Comparison of ENCODE assay signal across 12 mouse cellular contexts in the genomic region with DNA sequence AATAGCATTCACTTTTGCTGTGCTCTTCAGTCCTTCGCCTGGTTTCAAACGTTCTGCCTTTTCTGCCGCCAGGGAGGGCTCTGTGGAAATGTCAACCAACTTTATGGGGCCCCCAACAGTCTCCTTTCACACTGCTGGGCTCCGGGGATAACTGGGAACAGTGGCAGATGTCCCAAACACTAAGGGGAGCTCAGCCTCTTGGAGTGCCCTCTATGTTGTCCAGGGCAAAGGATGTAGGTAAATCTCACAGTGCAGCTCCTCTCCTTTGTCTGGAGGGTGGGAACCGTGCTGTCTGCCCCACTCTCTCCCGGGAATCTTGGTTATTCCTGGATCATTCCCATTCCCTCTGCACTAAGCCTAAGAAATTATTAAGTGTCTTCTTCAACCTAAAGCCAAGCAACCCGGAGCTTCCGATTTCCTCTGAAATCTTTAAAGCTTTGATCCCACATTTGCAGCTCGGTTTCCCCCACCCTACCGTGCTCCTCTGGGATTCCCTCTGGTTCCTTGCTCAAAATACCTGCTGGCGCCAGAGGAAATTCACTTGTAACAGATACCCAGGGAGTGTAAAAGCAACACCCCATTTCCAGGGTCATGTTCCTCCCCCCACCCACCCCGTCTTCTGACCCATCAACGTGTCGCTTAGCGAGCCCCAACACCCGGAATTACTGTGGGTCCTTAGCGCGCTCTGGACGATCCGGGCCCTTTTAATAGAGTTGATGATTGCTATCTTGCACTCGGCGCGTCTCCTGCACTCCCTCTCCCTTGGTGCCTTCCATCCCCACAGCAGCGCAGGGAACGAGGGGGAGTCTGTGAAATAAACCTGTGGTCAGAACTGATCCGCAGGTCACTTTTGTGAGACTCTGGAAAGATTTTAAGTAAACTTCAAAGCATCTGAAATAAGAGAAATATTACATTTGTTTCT. TPM values are rescaled to one million over a fixed set of nuclear protein-coding genes. Genes with fewer than 3 reads are reported as not detected.
DNase-seq lines count a peak whose midpoint lies in the region; ATAC-seq and TF ChIP-seq lines count a peak whose summit lies in the region.
"Had no signal": no experiment of that assay in that cellular context is flagged by ENCODE, and none has a peak within 500 bp of the region (broad histone marks: within the 10 kb centered on the region; RNA-seq: fewer than 3 reads in every experiment).

No protein-coding gene starts in this region.

- H3K9me3 ChIP-seq in heart, embryonic 11.5 days (replicated peaks; ENCODE audit: control insufficient read depth, low read length), result no peaks in the 10 kb centered on the region
- H3K9me3 ChIP-seq in lung, embryonic 16.5 days (ENCODE audit: control insufficient read depth, low read length), result no peaks in the 10 kb centered on the region
- H3K9me3 ChIP-seq in midbrain, embryonic 10.5 days (replicated peaks), result no peaks in the 10 kb centered on the region
- H3K9me3 ChIP-seq in stomach, postnatal 0 days (ENCODE audit: control insufficient read depth, low read length), result no peaks in the 10 kb centered on the region

- intact Hi-C loops in heart, postnatal 10 days (cut with DNase I), result no loop called here

- no peak for TF ChIP-seq EP300 in stomach, postnatal 0 days (optimal IDR thresholded peaks at IDR 0.05)

- peak overlapping the region; percentile 70 for H3K4me2 ChIP-seq in heart, embryonic 11.5 days
- H3K4me2 ChIP-seq in lung, embryonic 16.5 days (ENCODE audit: low read depth, low read length), result peak overlapping the region; percentile 27
- H3K4me2 ChIP-seq in stomach, postnatal 0 days (replicated peaks; ENCODE audit: low read depth), result peak overlapping the region; percentile 41

- no peak for TF ChIP-seq CTCF in stomach, postnatal 0 days (IDR thresholded peaks at IDR 0.05; ENCODE audit: low read depth)

- peaks cover 3% of the 10 kb centered on the region; the same call in 1 of the 2 replicates for H3K4me1 ChIP-seq in heart, embryonic 11.5 days (ENCODE audit: control insufficient read depth, insufficient read depth, low read length)
- 0 out of 2 replicates have a peak, but pooled peaks cover 7% of the 10 kb centered on the region for H3K4me1 ChIP-seq in lung, embryonic 16.5 days (replicated peaks; ENCODE audit: control insufficient read depth, insufficient read depth, low read length)
- peaks cover 17% of the 10 kb centered on the region for H3K4me1 ChIP-seq in midbrain, embryonic 10.5 days
- no peaks in the 10 kb centered on the region for H3K4me1 ChIP-seq in stomach, postnatal 0 days (replicated peaks; ENCODE audit: control insufficient read depth, insufficient read depth)

- ATAC-seq in heart, embryonic 11.5 days (replicated peaks; ENCODE audit: insufficient number of reproducible peaks, low FRiP score, low TSS enrichment), result no peak; the same call in 1 of the 2 replicates
- ATAC-seq in lung, embryonic 16.5 days (ENCODE audit: low read depth), result no peak
- no peak for ATAC-seq in stomach, postnatal 0 days (ENCODE audit: low FRiP score, low TSS enrichment)

- WGBS in heart, embryonic 11.5 days (ENCODE audit: insufficient replicate concordance), result under 1% methylated on average over 26 of the region's 26 CpGs
- 12% methylated on average over 26 of the region's 26 CpGs for WGBS in lung, embryonic 16.5 days
- WGBS in midbrain, embryonic 10.5 days, result under 1% methylated on average over 26 of the region's 26 CpGs
- WGBS in stomach, postnatal 0 days, result 14% methylated on average over 26 of the region's 26 CpGs

- no peak overlapping the region for H3K27ac ChIP-seq in heart, embryonic 11.5 days (ENCODE audit: low read depth, low read length)
- no peak overlapping the region for H3K27ac ChIP-seq in lung, embryonic 16.5 days (ENCODE audit: low read length)
- no peak overlapping the region for H3K27ac ChIP-seq in midbrain, embryonic 10.5 days (replicated peaks)
- no peak overlapping the region for H3K27ac ChIP-seq in stomach, postnatal 0 days (replicated peaks)
- H3K27ac ChIP-seq: gastrocnemius, adult 2 months; layer of hippocampus, adult 2 months had no signal

- peak overlapping the region; percentile 7; the same call in 1 of the 2 replicates for H3K9ac ChIP-seq in heart, embryonic 11.5 days (ENCODE audit: low read depth, low read length)
- H3K9ac ChIP-seq in lung, embryonic 16.5 days (ENCODE audit: low read length), result no peak overlapping the region
- H3K9ac ChIP-seq in stomach, postnatal 0 days (ENCODE audit: low read length), result no peak overlapping the region

- H3K27me3 ChIP-seq in heart, embryonic 11.5 days (ENCODE audit: control insufficient read depth, insufficient read depth, low read length), result 0 out of 2 replicates have a peak, but pooled peaks cover 2% of the 10 kb centered on the region
- H3K27me3 ChIP-seq in lung, embryonic 16.5 days (ENCODE audit: control insufficient read depth, insufficient read depth, low read depth, low read length), result peaks cover 16% of the 10 kb centered on the region; the same call in 1 of the 2 replicates
- peaks cover 92% of the 10 kb centered on the region for H3K27me3 ChIP-seq in midbrain, embryonic 10.5 days (ENCODE audit: low read depth, poor library complexity, severe bottlenecking)
- H3K27me3 ChIP-seq in stomach, postnatal 0 days (ENCODE audit: control insufficient read depth, insufficient read depth, low read length), result no peaks in the 10 kb centered on the region

- no peak for DNase-seq in heart, postnatal 10 days
- DNase-seq in lung, postnatal 25 days (ENCODE audit: low spot score), result no peak
- DNase-seq in midbrain, embryonic 10.5 days (ENCODE audit: low spot score), result peak; percentile 50
- no peak for DNase-seq in stomach, postnatal 0 days (ENCODE audit: low spot score)
- DNase-seq in adrenal gland, postnatal 36 days, result no peak
- DNase-seq in testis, postnatal 14 days (ENCODE audit: low spot score), result no peak
- DNase-seq: cerebellum, postnatal 25 days; gastrocnemius, adult 2 months had no signal

- peak overlapping the region; percentile 38 for H3K4me3 ChIP-seq in heart, embryonic 11.5 days (ENCODE audit: low read depth, low read length)
- H3K4me3 ChIP-seq in lung, embryonic 16.5 days (ENCODE audit: low read length), result 0 out of 2 replicates have a peak overlapping the region, but pooled peaks have one; percentile 8
- peak overlapping the region; percentile 27 for H3K4me3 ChIP-seq in midbrain, embryonic 10.5 days
- no peak overlapping the region for H3K4me3 ChIP-seq in stomach, postnatal 0 days (ENCODE audit: low read depth, low read length)
- H3K4me3 ChIP-seq: gastrocnemius, adult 2 months; layer of hippocampus, adult 2 months had no signal

- no peaks in the 10 kb centered on the region for H3K36me3 ChIP-seq in heart, embryonic 11.5 days (ENCODE audit: control insufficient read depth, insufficient read depth, low read length)
- no peaks in the 10 kb centered on the region for H3K36me3 ChIP-seq in lung, embryonic 16.5 days (ENCODE audit: control insufficient read depth, insufficient read depth, low read length)
- no peaks in the 10 kb centered on the region for H3K36me3 ChIP-seq in midbrain, embryonic 10.5 days
- no peaks in the 10 kb centered on the region for H3K36me3 ChIP-seq in stomach, postnatal 0 days (ENCODE audit: control insufficient read depth, insufficient read depth, low read length)

RNA-seq across cellular contexts. Expression of gene Tcf21, which starts 23.7 kb away (rescaled TPM):
- polyA plus RNA-seq in heart, embryonic 11.5 days (2014; fragmentation: Nextera tagmentation; extraction: Ambion mirVana), result 81.8 and 84.8 TPM in 2 replicates
- 10 to 100 TPM; 32.5 to 33.1 TPM for total RNA-seq in heart, postnatal 10 days (2021)
- polyA plus RNA-seq in lung, embryonic 16.5 days (2015; fragmentation: Nextera tagmentation; extraction: Ambion mirVana), result 383 and 396 TPM in 2 replicates
- not detected in 2 replicates for polyA plus RNA-seq in midbrain, embryonic 10.5 days (2016; fragmentation: Nextera tagmentation; extraction: Ambion mirVana)
- 95.3 and 95.5 TPM in 2 replicates for polyA plus RNA-seq in stomach, postnatal 0 days (2015; fragmentation: Nextera tagmentation; extraction: Ambion mirVana)
- 10 to 100 TPM in 1 of 2 experiments, 1 to 10 TPM in 1; 8.9 to 13.1 TPM for total RNA-seq in adrenal gland, postnatal 36 days (2021)
- total RNA-seq: gastrocnemius, adult 2 months; layer of hippocampus, adult 2 months; megakaryocyte progenitor cell, adult 5-6 weeks had no signal

Comparison
In these comparisons a context has a peak if more than half of its experiments do, and no peak if none do; other contexts are left out.
1. RNA of gene Tcf21, which starts 23.7 kb away (polyA plus RNA-seq): 383 to 396 TPM in lung, embryonic 16.5 days, 95.3 to 95.5 TPM in stomach, postnatal 0 days and 81.8 to 84.8 TPM in heart, embryonic 11.5 days; not detected in midbrain, embryonic 10.5 days; every median in the first group is over 10 times any median in the second.
2. Peak in every context shown above with its lines, with median percentiles within 50 percentile points of each other: H3K4me2 ChIP-seq.